Mouse (Mus musculus): ENCODE measurements around the gene Tsr3. TPM values are rescaled to one million over a fixed set of nuclear protein-coding genes. Genes with fewer than 3 reads are reported as not detected.

The Tsr3 gene
- total and polyA plus RNA-seq, 3 experiments: 38.7 to 42.3 (median 40.8) TPM

DNA sequence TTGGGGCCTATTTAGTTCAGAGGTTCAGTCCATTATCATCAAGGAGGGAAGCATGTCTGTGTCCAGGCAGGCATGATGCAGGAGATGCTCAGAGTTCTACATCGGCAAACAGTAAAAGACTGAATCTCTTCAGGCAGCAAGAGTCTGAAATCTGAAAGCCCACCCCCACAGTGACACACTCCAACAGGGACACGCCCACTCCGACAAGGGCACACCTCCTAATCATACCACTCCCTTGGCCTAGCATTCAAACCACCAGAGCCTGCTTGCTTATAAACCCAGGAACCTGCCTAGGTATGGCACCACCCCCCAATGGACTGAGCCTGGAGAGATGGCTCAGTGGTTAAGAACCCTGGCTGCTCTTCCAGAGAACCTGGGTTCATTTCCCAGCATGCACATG, 24.5 kb upstream of the Tsr3 start:
- Histone ChIP-seq H3K27me3 (replicated peaks) (no peaks in the 10 kb centered on the region), H3K36me3 (replicated peaks in 1 of 2; ENCODE audit: control insufficient read depth in 1 of 2, insufficient read depth in 1 of 2, low read length in 1 of 2) (peaks cover 58 to 86% of the 10 kb centered on the region in 2 experiments), H3K4me2 (ENCODE audit: insufficient read depth, low read depth, poor library complexity, severe bottlenecking) (no peak overlapping the region), H3K9ac (ENCODE audit: insufficient read depth, low read depth) (no peak overlapping the region), H3K4me1 (ENCODE audit: control insufficient read depth in 1 of 2, insufficient read depth in 2 of 2) (peaks cover 4 to 19% of the 10 kb centered on the region in 2 experiments; a peak in 2 of 4 replicates), H3K27ac (ENCODE audit: insufficient read depth, low read depth) (no peak overlapping the region), H3K9me3 (replicated peaks; ENCODE audit: low read length) (no peaks in the 10 kb centered on the region), H3K4me3 (replicated peaks in 1 of 3; ENCODE audit: low read depth in 2 of 3, low read length in 2 of 3, poor library complexity in 1 of 3) (no peak overlapping the region), H3K79me2 (replicated peaks; ENCODE audit: control insufficient read depth, extremely low read depth, insufficient read depth, poor library complexity, severe bottlenecking) (no peaks in the 10 kb centered on the region)
- no peak for DNase-seq (ENCODE audit: extremely low read depth)
- in situ Hi-C loops (cut with MboI; ENCODE audit: low pct_ligation_motif_present, low pct_unique_long_range_greater_than_20kb, low sequenced_read_pairs): no loop called here
- dilution Hi-C loops (cut with MboI; ENCODE audit: extremely low pct_ligation_motif_present, extremely low pct_unique_long_range_greater_than_20kb, low sequenced_read_pairs): no loop called here
- TF ChIP-seq BHLHE40 (IDR thresholded peaks at IDR 0.05; ENCODE audit: low read depth, low read length): no peak
- no peak for TF ChIP-seq HCFC1 (IDR thresholded peaks at IDR 0.05; ENCODE audit: low read depth, low read length)
- TF ChIP-seq CHD2 (IDR thresholded peaks at IDR 0.05; ENCODE audit: low read length): no peak
- TF ChIP-seq TBP (conservative IDR thresholded peaks at IDR 0.05; ENCODE audit: low read depth, low read length): no peak
- no peak for TF ChIP-seq NELFE (IDR thresholded peaks at IDR 0.05; ENCODE audit: low read depth, low read length)
- TF ChIP-seq USF2 (conservative IDR thresholded peaks at IDR 0.05; ENCODE audit: low read depth, low read length): no peak
- no peak for TF ChIP-seq JUND (conservative IDR thresholded peaks at IDR 0.05; ENCODE audit: low read depth, low read length)
- no peak for TF ChIP-seq SMC3 (IDR thresholded peaks at IDR 0.05; ENCODE audit: low read depth, low read length)
- no peak for TF ChIP-seq POLR2AphosphoS2 (IDR thresholded peaks at IDR 0.05; ENCODE audit: low read depth, low read length)
- no peak for TF ChIP-seq ZC3H11A (IDR thresholded peaks at IDR 0.05; ENCODE audit: low read depth, low read length)
- TF ChIP-seq ZMIZ1 (IDR thresholded peaks at IDR 0.05; ENCODE audit: low read depth, low read length): no peak
- no peak for TF ChIP-seq USF1 (IDR thresholded peaks at IDR 0.05; ENCODE audit: low read depth, low read length)
- TF ChIP-seq NRF1 (IDR thresholded peaks at IDR 0.05; ENCODE audit: low read depth, low read length): no peak
- no peak for TF ChIP-seq E2F4 (IDR thresholded peaks at IDR 0.05; ENCODE audit: insufficient replicate concordance, low read depth, low read length)
- no peak for TF ChIP-seq MAZ (IDR thresholded peaks at IDR 0.05; ENCODE audit: low read depth, low read length)
- TF ChIP-seq MYC (IDR thresholded peaks at IDR 0.05; ENCODE audit: low read depth, low read length): no peak
- no peak for TF ChIP-seq IRF4 (IDR thresholded peaks at IDR 0.05; ENCODE audit: low read depth, low read length)
- TF ChIP-seq KAT2A (IDR thresholded peaks at IDR 0.05; ENCODE audit: insufficient replicate concordance, low read length): no peak

DNA sequence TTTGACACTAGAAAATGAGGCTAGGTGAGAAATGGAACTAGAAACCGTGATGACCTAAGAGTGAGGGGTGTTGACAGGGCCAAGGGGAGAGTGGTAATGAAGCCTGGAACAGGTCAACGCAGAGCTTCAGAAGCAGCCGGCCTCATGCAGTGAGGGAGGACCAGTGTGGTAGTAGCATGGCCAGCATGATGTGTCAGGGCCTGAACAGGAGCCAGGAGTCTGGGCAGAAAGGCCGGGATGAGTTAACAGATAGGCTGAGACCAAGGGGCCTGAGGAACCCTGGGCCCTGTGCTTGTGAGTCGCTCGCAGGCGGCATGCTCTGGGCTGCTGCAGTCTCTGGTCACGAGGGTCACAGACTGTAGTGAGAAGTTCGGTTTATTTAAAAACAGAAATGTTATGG, 21.0 kb upstream of the Tsr3 start:
- no peak for TF ChIP-seq RCOR1 (conservative IDR thresholded peaks at IDR 0.05; ENCODE audit: low read depth, low read length)
- TF ChIP-seq KAT2A (IDR thresholded peaks at IDR 0.05; ENCODE audit: insufficient replicate concordance, low read length): no peak
- no peak for TF ChIP-seq BHLHE40 (IDR thresholded peaks at IDR 0.05; ENCODE audit: low read depth, low read length)
- no peak for TF ChIP-seq NRF1 (IDR thresholded peaks at IDR 0.05; ENCODE audit: low read depth, low read length)
- TF ChIP-seq SMC3 (IDR thresholded peaks at IDR 0.05; ENCODE audit: low read depth, low read length): no peak
- no peak for TF ChIP-seq GABPA (IDR thresholded peaks at IDR 0.05; ENCODE audit: insufficient replicate concordance, low read depth, low read length)
- TF ChIP-seq JUND (conservative IDR thresholded peaks at IDR 0.05; ENCODE audit: low read depth, low read length): no peak
- no peak for TF ChIP-seq JUN (IDR thresholded peaks at IDR 0.05; ENCODE audit: insufficient read depth, low read depth, low read length)
- TF ChIP-seq ZC3H11A (IDR thresholded peaks at IDR 0.05; ENCODE audit: low read depth, low read length): no peak
- H3K4me3 ChIP-seq (replicated peaks in 1 of 3; ENCODE audit: low read depth in 2 of 3, low read length in 2 of 3, poor library complexity in 1 of 3): no peak overlapping the region
- no peak overlapping the region for H3K27ac ChIP-seq (ENCODE audit: insufficient read depth, low read depth)
- H3K4me1 ChIP-seq (ENCODE audit: control insufficient read depth in 1 of 2, insufficient read depth in 2 of 2): peaks cover 12 to 29% of the 10 kb centered on the region in 2 experiments
- no peak for DNase-seq (ENCODE audit: extremely low read depth)
- no peak overlapping the region for H3K9ac ChIP-seq (ENCODE audit: insufficient read depth, low read depth)
- in situ Hi-C loops (cut with MboI; ENCODE audit: low pct_ligation_motif_present, low pct_unique_long_range_greater_than_20kb, low sequenced_read_pairs) (no loop called here), dilution Hi-C loops (cut with MboI; ENCODE audit: extremely low pct_ligation_motif_present, extremely low pct_unique_long_range_greater_than_20kb, low sequenced_read_pairs) (no loop called here)
- no peaks in the 10 kb centered on the region for H3K27me3 ChIP-seq (replicated peaks)
- no peaks in the 10 kb centered on the region for H3K9me3 ChIP-seq (replicated peaks; ENCODE audit: low read length)
- peaks cover 37 to 64% of the 10 kb centered on the region in 2 experiments for H3K36me3 ChIP-seq (replicated peaks in 1 of 2; ENCODE audit: control insufficient read depth in 1 of 2, insufficient read depth in 1 of 2, low read length in 1 of 2)
- H3K79me2 ChIP-seq (replicated peaks; ENCODE audit: control insufficient read depth, extremely low read depth, insufficient read depth, poor library complexity, severe bottlenecking): peaks cover 6% of the 10 kb centered on the region; the same call in 1 of the 2 replicates
- H3K4me2 ChIP-seq (ENCODE audit: insufficient read depth, low read depth, poor library complexity, severe bottlenecking): no peak overlapping the region

All from CH12.LX (cell line).